Mouse (Mus musculus) stomach, postnatal 0 days (tissue): ENCODE measurements around the gene Timp3.
"Not testable (repeated sequence)": the region's sequence is repeated elsewhere in the genome, so short reads cannot be mapped to it uniquely, and the experiment has no call there.

Experiments used
- CTCF ChIP-seq: IDR thresholded peaks from 2 replicates; pipeline ENCODE4 v1.5.1; 2016; ENCODE audit warnings: antibody characterized with exemption, low read depth, mild to moderate bottlenecking, moderate library complexity
- EP300 ChIP-seq: optimal IDR thresholded peaks from 2 replicates; pipeline ENCODE3; 2016; ENCODE audit warnings: antibody characterized with exemption

- TF ChIP-seq EP300, CTCF: not testable (repeated sequence)
Measured at GRCm38 (mm10) chr10:86378803-86379202, 78.6 kb downstream of the Timp3 start.
